Mouse (Mus musculus): Measurements from ENCODE around the gene Zcchc8. TPM values are rescaled to one million over a fixed set of nuclear protein-coding genes. Genes with fewer than 3 reads are reported as not detected.

The Zcchc8 gene
- total and polyA plus RNA-seq, 2 experiments from 2014 or later = 25.8 to 54.1 TPM

GRCm38 (mm10) chr5:123700625-123701024 is 20.3 kb downstream of the Zcchc8 start:
- H3K4me2 ChIP-seq (ENCODE audit: low read depth) = no peak overlapping the region
- DNase-seq (peak; percentile 17), ATAC-seq (no peak)
- 69% methylated on average over 11 of the region's 11 CpGs for WGBS
- no peaks in the 10 kb centered on the region for H3K27me3 ChIP-seq (ENCODE audit: insufficient read depth, low read length)
- no peak overlapping the region for H3K9ac ChIP-seq
- TF ChIP-seq CTCF (IDR thresholded peaks at IDR 0.05; ENCODE audit: low read depth) = no peak
- H3K4me1 ChIP-seq (ENCODE audit: insufficient read depth) = no peaks in the 10 kb centered on the region
- no peaks in the 10 kb centered on the region for H3K9me3 ChIP-seq (ENCODE audit: low read length)
- H3K27ac ChIP-seq (ENCODE audit: low read depth, low read length) = no peak overlapping the region
- no peak overlapping the region for H3K4me3 ChIP-seq (ENCODE audit: low read depth, low read length)
- peaks cover 66% of the 10 kb centered on the region for H3K36me3 ChIP-seq (ENCODE audit: insufficient read depth)

GRCm38 (mm10) chr5:123699198-123699597 is 21.7 kb downstream of the Zcchc8 start:
- H3K9me3 ChIP-seq (ENCODE audit: low read length) = no peaks in the 10 kb centered on the region
- H3K4me1 ChIP-seq (ENCODE audit: insufficient read depth) = no peaks in the 10 kb centered on the region
- no peak overlapping the region for H3K27ac ChIP-seq (ENCODE audit: low read depth, low read length)
- no peak overlapping the region for H3K4me3 ChIP-seq (ENCODE audit: low read depth, low read length)
- peak; percentile 80 for TF ChIP-seq CTCF (IDR thresholded peaks at IDR 0.05; ENCODE audit: low read depth)
- H3K4me2 ChIP-seq (ENCODE audit: low read depth) = no peak overlapping the region
- 25% methylated on average over 3 of the region's 3 CpGs for WGBS
- no peaks in the 10 kb centered on the region for H3K27me3 ChIP-seq (ENCODE audit: insufficient read depth, low read length)
- peaks cover 57% of the 10 kb centered on the region for H3K36me3 ChIP-seq (ENCODE audit: insufficient read depth)
- DNase-seq = peak; percentile 79
- peak; percentile 47; the same call in 1 of the 2 replicates for ATAC-seq
- no peak overlapping the region for H3K9ac ChIP-seq

DNA sequence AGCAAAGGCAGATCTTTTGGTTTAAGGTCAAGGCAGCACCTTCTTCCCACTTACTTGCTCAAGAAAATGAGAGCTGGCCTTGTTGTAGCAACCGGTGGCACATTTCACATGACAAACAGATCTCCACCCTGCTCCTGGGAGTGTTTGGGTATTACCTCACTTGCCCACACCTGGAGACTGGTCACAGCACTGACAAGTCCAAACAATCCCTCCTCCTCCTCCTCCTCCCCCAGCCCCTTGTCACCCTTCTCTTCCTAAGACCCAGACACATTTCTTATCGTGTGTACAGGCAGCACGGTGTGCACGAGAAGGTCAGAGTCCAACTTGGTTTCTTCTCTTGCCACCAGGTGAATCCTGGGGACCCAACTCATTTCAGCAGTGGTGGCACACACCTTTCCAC is 23.9 kb downstream of the Zcchc8 start:
- no peak for TF ChIP-seq CTCF (IDR thresholded peaks at IDR 0.05; ENCODE audit: low read depth)
- no peaks in the 10 kb centered on the region for H3K9me3 ChIP-seq (ENCODE audit: low read length)
- no peaks in the 10 kb centered on the region for H3K27me3 ChIP-seq (ENCODE audit: insufficient read depth, low read length)
- H3K4me2 ChIP-seq (ENCODE audit: low read depth) = no peak overlapping the region
- H3K9ac ChIP-seq = no peak overlapping the region
- no peak for DNase-seq
- H3K36me3 ChIP-seq (ENCODE audit: insufficient read depth) = peaks cover 36% of the 10 kb centered on the region
- no peak for ATAC-seq
- H3K4me1 ChIP-seq (ENCODE audit: insufficient read depth) = no peaks in the 10 kb centered on the region
- no peak overlapping the region for H3K4me3 ChIP-seq (ENCODE audit: low read depth, low read length)
- no peak overlapping the region for H3K27ac ChIP-seq (ENCODE audit: low read depth, low read length)
- 87% methylated on average over 4 of the region's 4 CpGs for WGBS

GRCm38 (mm10) chr5:123696244-123696643 is 24.7 kb downstream of the Zcchc8 start:
- no peak for TF ChIP-seq CTCF (IDR thresholded peaks at IDR 0.05; ENCODE audit: low read depth)
- Histone ChIP-seq H3K9ac (no peak overlapping the region), H3K27me3 (ENCODE audit: insufficient read depth, low read length) (no peaks in the 10 kb centered on the region), H3K27ac (ENCODE audit: low read depth, low read length) (no peak overlapping the region), H3K4me2 (ENCODE audit: low read depth) (no peak overlapping the region), H3K4me1 (ENCODE audit: insufficient read depth) (no peaks in the 10 kb centered on the region), H3K36me3 (ENCODE audit: insufficient read depth) (peaks cover 30% of the 10 kb centered on the region), H3K4me3 (ENCODE audit: low read depth, low read length) (no peak overlapping the region), H3K9me3 (ENCODE audit: low read length) (no peaks in the 10 kb centered on the region)
- no peak for DNase-seq
- no peak for ATAC-seq
- 92% methylated on average over 7 of the region's 7 CpGs for WGBS

DNA sequence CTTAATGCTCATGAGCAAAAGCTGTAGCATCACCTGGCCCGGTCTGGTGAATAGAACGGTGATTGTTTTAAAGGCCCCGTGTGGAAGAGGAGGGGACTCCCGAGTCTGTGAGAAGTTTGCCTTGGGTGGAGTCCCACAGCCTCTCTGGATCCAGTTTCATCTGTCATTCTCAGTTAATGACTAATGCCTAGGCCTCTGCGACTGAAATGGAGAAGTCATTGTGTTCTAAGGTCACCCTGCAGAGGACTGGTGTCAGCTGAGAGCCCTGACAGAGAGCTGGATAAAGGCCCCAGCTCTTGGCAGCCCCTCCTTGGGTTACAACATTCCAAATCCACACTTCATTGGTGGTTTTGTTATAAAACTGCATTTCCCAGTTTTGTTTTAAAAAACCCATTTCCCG is 26.4 kb downstream of the Zcchc8 start:
- DNase-seq = no peak
- Histone ChIP-seq H3K36me3 (ENCODE audit: insufficient read depth) (peaks cover 15% of the 10 kb centered on the region), H3K4me3 (ENCODE audit: low read depth, low read length) (no peak overlapping the region), H3K27me3 (ENCODE audit: insufficient read depth, low read length) (no peaks in the 10 kb centered on the region), H3K27ac (ENCODE audit: low read depth, low read length) (no peak overlapping the region), H3K9me3 (ENCODE audit: low read length) (no peaks in the 10 kb centered on the region), H3K4me1 (ENCODE audit: insufficient read depth) (no peaks in the 10 kb centered on the region), H3K9ac (no peak overlapping the region), H3K4me2 (ENCODE audit: low read depth) (no peak overlapping the region)
- no peak for ATAC-seq
- no peak for TF ChIP-seq CTCF (IDR thresholded peaks at IDR 0.05; ENCODE audit: low read depth)
- WGBS = 52% methylated on average over 6 of the region's 6 CpGs

DNA sequence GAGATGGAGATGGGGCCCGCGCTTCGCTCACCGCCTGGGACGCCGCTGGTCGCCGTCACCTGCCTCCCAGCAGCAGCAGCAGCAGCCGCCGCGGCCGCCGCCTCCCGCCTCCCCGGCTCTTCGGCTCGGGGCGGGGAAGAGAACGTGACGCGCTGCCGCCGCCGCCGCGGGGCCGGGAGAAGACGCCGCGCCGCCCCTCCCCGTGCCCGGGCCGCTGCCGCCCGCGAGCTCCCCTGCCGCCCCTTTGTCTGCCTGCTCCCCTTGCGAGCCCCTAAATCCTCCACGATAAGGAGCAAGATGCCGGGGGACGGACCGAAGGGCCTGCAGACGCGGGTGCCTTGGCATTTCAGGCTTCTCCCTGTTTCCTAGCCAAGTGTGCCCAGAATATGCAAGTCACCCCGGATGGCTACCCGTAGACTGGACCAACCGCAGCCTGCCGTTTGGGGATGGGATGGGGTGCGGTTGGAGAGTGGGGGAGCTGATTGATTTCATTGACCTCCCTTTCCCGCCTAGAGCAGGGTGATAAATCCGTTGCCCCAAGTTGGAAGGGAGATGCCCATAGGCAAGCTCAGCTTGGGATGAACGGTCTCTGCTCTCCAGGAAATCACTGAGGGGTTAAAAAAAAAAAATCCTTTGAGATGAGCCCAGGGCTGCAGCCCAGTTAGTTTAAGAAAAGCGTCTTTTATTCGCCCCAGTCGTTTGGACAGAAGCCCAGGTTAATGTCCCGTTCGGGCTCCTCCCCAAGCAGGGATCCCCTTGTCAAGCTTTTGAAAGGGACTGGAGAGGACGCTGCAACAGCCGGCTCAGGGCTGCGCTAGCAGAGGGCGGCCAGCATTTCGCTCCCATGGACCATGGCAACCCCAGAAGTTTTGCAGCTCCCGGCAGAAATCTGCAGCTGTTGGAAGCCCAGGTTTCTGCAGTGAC is 36.4 kb downstream of the Zcchc8 start, which contains the start of gene Clip1:
Gene Clip1, minus strand, starts transcription at position 398 of the 924 bp plus-strand sequence.
- no peaks in the 10 kb centered on the region for H3K36me3 ChIP-seq (ENCODE audit: insufficient read depth)
- ATAC-seq = peak; percentile 85
- H3K27ac ChIP-seq (ENCODE audit: low read depth, low read length) = peak within 1 kb of the TSS; percentile 100
- WGBS = under 1% methylated on average over 50 of the region's 64 CpGs
- H3K27me3 ChIP-seq (ENCODE audit: insufficient read depth, low read length) = no peaks in the 10 kb centered on the region
- H3K4me1 ChIP-seq (ENCODE audit: insufficient read depth) = peaks cover 13% of the 10 kb centered on the region
- H3K4me2 ChIP-seq (ENCODE audit: low read depth) = peak within 1 kb of the TSS; percentile 73
- peak within 1 kb of the TSS; percentile 98 for H3K9ac ChIP-seq
- 0 out of 2 replicates have a peak, but pooled peaks have one; percentile 5 for TF ChIP-seq CTCF (IDR thresholded peaks at IDR 0.05; ENCODE audit: low read depth)
- no peaks in the 10 kb centered on the region for H3K9me3 ChIP-seq (ENCODE audit: low read length)
- H3K4me3 ChIP-seq (ENCODE audit: low read depth, low read length) = peak within 1 kb of the TSS; percentile 95
- peak; percentile 80 for DNase-seq

All from forebrain, postnatal 0 days (tissue).